Mouse (Mus musculus) midbrain, embryonic 15.5 days (tissue): ENCODE data around the gene Tle3. TPM values are rescaled to one million over a fixed set of nuclear protein-coding genes. Genes with fewer than 3 reads are reported as not detected.

Experiments
- ATAC-seq: fragments of 200-750 bp; cut with Nextera tagmentation; replicated peaks from 2 replicates; pipeline ENCODE4 v1.8.0; 2017; ENCODE audit warnings: moderate TSS enrichment
- H3K27ac ChIP-seq: fragments of 300-500 bp; sonication (generic); 2 replicates; pipeline ENCODE4 v1.5.1; 2015; ENCODE audit warnings: mild to moderate bottlenecking, inconsistent platforms
- H3K27me3 ChIP-seq: fragments of 300-500 bp; sonication (generic); replicated peaks from 2 replicates; pipeline ENCODE4 v1.6.1; 2015; ENCODE audit warnings: inconsistent platforms
- H3K36me3 ChIP-seq: fragments of 300-500 bp; sonication (generic); replicated peaks from 2 replicates; pipeline ENCODE4 v1.6.1; 2015; ENCODE audit warnings: inconsistent platforms
- H3K4me1 ChIP-seq: fragments of 300-500 bp; sonication (generic); 2 replicates; pipeline ENCODE4 v1.6.1; 2015; ENCODE audit warnings: inconsistent platforms
- H3K4me2 ChIP-seq: fragments of 300-500 bp; sonication (generic); 2 replicates; pipeline ENCODE4 v1.6.1; 2015; ENCODE audit warnings: inconsistent platforms, mild to moderate bottlenecking, moderate library complexity
- H3K4me3 ChIP-seq: fragments of 300-500 bp; sonication (generic); 2 replicates; pipeline ENCODE4 v1.5.1; 2015; ENCODE audit warnings: mild to moderate bottlenecking, inconsistent platforms
- H3K9ac ChIP-seq: fragments of 300-500 bp; sonication (generic); 2 replicates; pipeline ENCODE4 v1.6.1; 2015; ENCODE audit warnings: mild to moderate bottlenecking, inconsistent platforms
- H3K9me3 ChIP-seq: fragments of 300-500 bp; sonication (generic); 2 replicates; pipeline ENCODE4 v1.6.1; 2016; ENCODE audit warnings: inconsistent platforms
- WGBS: fragments of 180-500 bp; shearing (Covaris S2); methylation state at CpG from one replicate; pipeline ENCODE4 v1.1.7; 2015; ENCODE audit warnings: mixed read lengths; 5-methylcytosine and 5-hydroxymethylcytosine counted together
- polyA plus RNA-seq: library from polyadenylated mRNA; unstranded; fragments of >200 nt; fragmentation: Nextera tagmentation; extraction: Ambion mirVana; gene quantifications from 2 replicates; pipeline ENCODE4 v1.2.1, GENCODE M21; 2015

Tle3 gene
- polyA plus RNA-seq, 1 experiment from 2014 or later = 34.9 TPM

- Histone ChIP-seq H3K27ac (no peak overlapping the region), H3K4me3 (no peak overlapping the region), H3K4me2 (no peak overlapping the region), H3K27me3 (peaks cover 4% of the 10 kb centered on the region; the same call in 1 of the 2 replicates), H3K9me3 (no peaks in the 10 kb centered on the region), H3K9ac (no peak overlapping the region), H3K4me1 (no peaks in the 10 kb centered on the region), H3K36me3 (no peaks in the 10 kb centered on the region)
- 88% methylated on average over 6 of the region's 6 CpGs for WGBS
- ATAC-seq = no peak
Measured at GRCm38 (mm10) chr9:61427051-61427450, 54.9 kb downstream of the Tle3 start.

- WGBS = 87% methylated on average over 3 of the region's 3 CpGs
- Histone ChIP-seq H3K4me3 (no peak overlapping the region), H3K4me1 (no peaks in the 10 kb centered on the region), H3K4me2 (no peak overlapping the region), H3K9me3 (no peaks in the 10 kb centered on the region), H3K9ac (no peak overlapping the region), H3K27ac (no peak overlapping the region), H3K36me3 (no peaks in the 10 kb centered on the region), H3K27me3 (peaks cover 4% of the 10 kb centered on the region; the same call in 1 of the 2 replicates)
- ATAC-seq = no peak
Measured at GRCm38 (mm10) chr9:61427901-61428300, 55.7 kb downstream of the Tle3 start.

- no peak overlapping the region for H3K4me2 ChIP-seq
- H3K27ac ChIP-seq = no peak overlapping the region
- H3K36me3 ChIP-seq = no peaks in the 10 kb centered on the region
- H3K9ac ChIP-seq = no peak overlapping the region
- ATAC-seq = no peak
- no peak overlapping the region for H3K4me3 ChIP-seq
- WGBS = 94% methylated on average over 4 of the region's 4 CpGs
- H3K9me3 ChIP-seq = no peaks in the 10 kb centered on the region
- peaks cover 15% of the 10 kb centered on the region for H3K4me1 ChIP-seq
- H3K27me3 ChIP-seq = peaks cover 4% of the 10 kb centered on the region; the same call in 1 of the 2 replicates
Measured at GRCm38 (mm10) chr9:61431830-61432229, 59.7 kb downstream of the Tle3 start.

GRCm38 (mm10) chr9:61433206-61433605 lies 61.0 kb downstream of the Tle3 start:
- H3K27me3 ChIP-seq = peaks cover 2% of the 10 kb centered on the region; the same call in 1 of the 2 replicates
- H3K9ac ChIP-seq = no peak overlapping the region
- 0 out of 2 replicates have a peak, but pooled peaks have one; percentile 28 for ATAC-seq
- WGBS = 65% methylated on average over 2 of the region's 2 CpGs
- H3K36me3 ChIP-seq = no peaks in the 10 kb centered on the region
- H3K9me3 ChIP-seq = no peaks in the 10 kb centered on the region
- H3K4me3 ChIP-seq = no peak overlapping the region
- H3K27ac ChIP-seq = no peak overlapping the region
- H3K4me1 ChIP-seq = peaks cover 15% of the 10 kb centered on the region
- H3K4me2 ChIP-seq = no peak overlapping the region

GRCm38 (mm10) chr9:61434062-61434461 lies 61.9 kb downstream of the Tle3 start:
- Histone ChIP-seq H3K9me3 (no peaks in the 10 kb centered on the region), H3K4me1 (peaks cover 15% of the 10 kb centered on the region), H3K36me3 (no peaks in the 10 kb centered on the region), H3K4me3 (no peak overlapping the region), H3K27me3 (no peaks in the 10 kb centered on the region; the same call in 1 of the 2 replicates), H3K4me2 (no peak overlapping the region), H3K9ac (no peak overlapping the region), H3K27ac (no peak overlapping the region)
- WGBS = 11% methylated on average over 11 of the region's 11 CpGs
- peak; percentile 80 for ATAC-seq

GRCm38 (mm10) chr9:61435191-61435989 lies 63.2 kb downstream of the Tle3 start:
- H3K9me3 ChIP-seq = no peaks in the 10 kb centered on the region
- 40% methylated on average over 8 of the region's 8 CpGs for WGBS
- H3K4me1 ChIP-seq = peaks cover 15% of the 10 kb centered on the region
- no peaks in the 10 kb centered on the region; the same call in 1 of the 2 replicates for H3K27me3 ChIP-seq
- 0 out of 2 replicates have a peak, but pooled peaks have one; percentile 18 for ATAC-seq
- H3K9ac ChIP-seq = no peak overlapping the region
- H3K27ac ChIP-seq = no peak overlapping the region; the same call in 1 of the 2 replicates
- H3K4me3 ChIP-seq = no peak overlapping the region
- no peaks in the 10 kb centered on the region for H3K36me3 ChIP-seq
- H3K4me2 ChIP-seq = no peak overlapping the region

- Histone ChIP-seq H3K4me3 (no peak overlapping the region), H3K9me3 (no peaks in the 10 kb centered on the region), H3K4me1 (peaks cover 19% of the 10 kb centered on the region), H3K9ac (no peak overlapping the region), H3K36me3 (no peaks in the 10 kb centered on the region), H3K4me2 (no peak overlapping the region), H3K27me3 (no peaks in the 10 kb centered on the region; the same call in 1 of the 2 replicates), H3K27ac (no peak overlapping the region)
- 75% methylated on average over 2 of the region's 2 CpGs for WGBS
- ATAC-seq = no peak
Measured at GRCm38 (mm10) chr9:61436104-61436503, 63.9 kb downstream of the Tle3 start.

GRCm38 (mm10) chr9:61436761-61437160 lies 64.6 kb downstream of the Tle3 start:
- Histone ChIP-seq H3K27me3 (no peaks in the 10 kb centered on the region), H3K9ac (no peak overlapping the region), H3K36me3 (no peaks in the 10 kb centered on the region), H3K9me3 (no peaks in the 10 kb centered on the region), H3K4me1 (peaks cover 24% of the 10 kb centered on the region), H3K4me2 (no peak overlapping the region), H3K4me3 (no peak overlapping the region), H3K27ac (no peak overlapping the region)
- 93% methylated on average over 6 of the region's 6 CpGs for WGBS
- ATAC-seq = no peak

GRCm38 (mm10) chr9:61439092-61439491 lies 66.9 kb downstream of the Tle3 start:
- Histone ChIP-seq H3K4me3 (no peak overlapping the region), H3K9ac (no peak overlapping the region), H3K4me1 (peaks cover 26% of the 10 kb centered on the region), H3K27me3 (no peaks in the 10 kb centered on the region), H3K4me2 (no peak overlapping the region), H3K9me3 (no peaks in the 10 kb centered on the region), H3K36me3 (no peaks in the 10 kb centered on the region), H3K27ac (no peak overlapping the region)
- 61% methylated on average over 6 of the region's 6 CpGs for WGBS
- ATAC-seq = no peak

GRCm38 (mm10) chr9:61439979-61440378 lies 67.8 kb downstream of the Tle3 start:
- no peak for ATAC-seq
- peaks cover 22% of the 10 kb centered on the region for H3K4me1 ChIP-seq
- H3K27ac ChIP-seq = no peak overlapping the region
- no peaks in the 10 kb centered on the region for H3K27me3 ChIP-seq
- no peak overlapping the region for H3K4me3 ChIP-seq
- H3K9ac ChIP-seq = no peak overlapping the region
- no peak overlapping the region for H3K4me2 ChIP-seq
- 65% methylated on average over 2 of the region's 2 CpGs for WGBS
- no peaks in the 10 kb centered on the region for H3K36me3 ChIP-seq
- H3K9me3 ChIP-seq = no peaks in the 10 kb centered on the region

- Histone ChIP-seq H3K4me2 (no peak overlapping the region), H3K27ac (no peak overlapping the region), H3K27me3 (no peaks in the 10 kb centered on the region), H3K36me3 (no peaks in the 10 kb centered on the region), H3K9ac (no peak overlapping the region), H3K9me3 (no peaks in the 10 kb centered on the region), H3K4me1 (peaks cover 25% of the 10 kb centered on the region), H3K4me3 (no peak overlapping the region)
- no peak for ATAC-seq
- WGBS = 38% methylated on average over 11 of the region's 11 CpGs
Measured at GRCm38 (mm10) chr9:61441206-61441913, 69.2 kb downstream of the Tle3 start.

- WGBS = 55% methylated on average over 5 of the region's 5 CpGs
Measured at GRCm38 (mm10) chr9:61442951-61443630, 70.9 kb downstream of the Tle3 start.

More at GRCm38 (mm10) chr9:61442951-61443630, 70.9 kb downstream of the Tle3 start:
- Histone ChIP-seq H3K9ac (no peak overlapping the region), H3K4me3 (no peak overlapping the region), H3K4me2 (no peak overlapping the region), H3K4me1 (peaks cover 25% of the 10 kb centered on the region), H3K27me3 (no peaks in the 10 kb centered on the region), H3K9me3 (no peaks in the 10 kb centered on the region), H3K36me3 (no peaks in the 10 kb centered on the region), H3K27ac (no peak overlapping the region)
- no peak for ATAC-seq
